Mouse (Mus musculus): Measurements from ENCODE around the gene Casr. TPM values are rescaled to one million over a fixed set of nuclear protein-coding genes. Genes with fewer than 3 reads are reported as not detected.

Casr gene
- polyA plus RNA-seq, 1 experiment from 2014 or later: 0.07 TPM

DNA sequence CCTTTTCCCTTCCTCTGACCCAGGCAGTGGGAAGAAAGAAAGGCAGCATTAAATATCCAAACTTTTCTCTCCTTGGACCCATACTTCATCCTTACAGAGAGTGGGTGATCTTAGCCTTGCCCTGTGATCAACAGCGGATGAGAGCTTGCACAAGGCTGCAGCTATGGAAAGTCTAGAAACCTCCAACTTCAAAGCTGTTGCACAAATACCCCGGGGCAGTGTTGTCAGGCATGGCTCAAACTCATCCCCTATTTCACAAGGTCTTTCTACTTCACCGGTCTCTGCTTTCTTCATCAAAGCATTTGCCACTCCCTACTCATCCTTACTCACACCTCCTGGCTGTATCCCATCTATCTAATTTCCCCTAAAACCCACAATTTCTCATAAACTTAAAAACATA lies 96.5 kb downstream of the Casr start:
- Histone ChIP-seq H3K4me1 (replicated peaks; ENCODE audit: control insufficient read depth, insufficient read depth, low read length) (no peaks in the 10 kb centered on the region), H3K4me2 (replicated peaks) (no peak overlapping the region), H3K9me3 (ENCODE audit: control insufficient read depth, low read length) (no peaks in the 10 kb centered on the region), H3K27ac (no peak overlapping the region), H3K9ac (no peak overlapping the region), H3K27me3 (ENCODE audit: control insufficient read depth, insufficient read depth, low read length) (no peaks in the 10 kb centered on the region), H3K36me3 (replicated peaks; ENCODE audit: control insufficient read depth, insufficient read depth) (no peaks in the 10 kb centered on the region), H3K4me3 (replicated peaks; ENCODE audit: low read length) (no peak overlapping the region)
- no peak for ATAC-seq (ENCODE audit: low FRiP score)
- DNase-seq (ENCODE audit: low spot score): no peak
- WGBS: 87% methylated on average over 3 of the region's 3 CpGs

DNA sequence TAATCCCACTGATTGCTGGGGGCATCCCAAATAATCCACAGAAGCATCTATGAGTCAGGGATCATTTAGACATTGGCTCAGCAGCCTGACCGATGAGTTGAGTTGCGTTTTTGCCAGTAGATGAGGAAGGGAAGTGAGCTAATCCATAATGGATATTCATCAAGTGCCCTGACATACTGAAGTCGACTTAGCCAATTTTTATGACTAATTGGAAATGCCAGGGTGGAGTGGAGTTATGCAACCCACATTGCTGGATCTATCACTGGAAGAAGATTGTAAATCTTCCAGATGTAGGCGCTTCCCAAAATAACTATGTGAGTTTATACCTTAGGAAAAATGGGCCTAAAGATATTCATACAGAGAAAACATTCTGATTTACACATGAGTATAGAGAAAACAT lies 97.9 kb downstream of the Casr start:
- Histone ChIP-seq H3K4me2 (replicated peaks) (no peak overlapping the region), H3K27me3 (ENCODE audit: control insufficient read depth, insufficient read depth, low read length) (no peaks in the 10 kb centered on the region), H3K4me1 (replicated peaks; ENCODE audit: control insufficient read depth, insufficient read depth, low read length) (no peaks in the 10 kb centered on the region), H3K36me3 (replicated peaks; ENCODE audit: control insufficient read depth, insufficient read depth) (no peaks in the 10 kb centered on the region), H3K27ac (no peak overlapping the region), H3K4me3 (replicated peaks; ENCODE audit: low read length) (no peak overlapping the region), H3K9me3 (ENCODE audit: control insufficient read depth, low read length) (no peaks in the 10 kb centered on the region), H3K9ac (no peak overlapping the region)
- ATAC-seq (ENCODE audit: low FRiP score) (no peak), DNase-seq (ENCODE audit: low spot score) (no peak)
- 91% methylated on average over 4 of the region's 4 CpGs for WGBS

GRCm38 (mm10) chr16:36460426-36460825 lies 101.5 kb downstream of the Casr start:
- Histone ChIP-seq H3K4me1 (replicated peaks; ENCODE audit: control insufficient read depth, insufficient read depth, low read length) (no peaks in the 10 kb centered on the region), H3K9ac (no peak overlapping the region), H3K4me2 (replicated peaks) (no peak overlapping the region), H3K27ac (no peak overlapping the region), H3K9me3 (ENCODE audit: control insufficient read depth, low read length) (no peaks in the 10 kb centered on the region), H3K4me3 (replicated peaks; ENCODE audit: low read length) (no peak overlapping the region), H3K36me3 (replicated peaks; ENCODE audit: control insufficient read depth, insufficient read depth) (no peaks in the 10 kb centered on the region), H3K27me3 (ENCODE audit: control insufficient read depth, insufficient read depth, low read length) (no peaks in the 10 kb centered on the region)
- 11% methylated on average over 2 of the region's 2 CpGs for WGBS
- DNase-seq (ENCODE audit: low spot score): no peak
- no peak for ATAC-seq (ENCODE audit: low FRiP score)

- 90% methylated on average over 4 of the region's 4 CpGs for WGBS
- H3K9ac ChIP-seq: no peak within 1 kb of the TSS
- H3K9me3 ChIP-seq (ENCODE audit: control insufficient read depth, low read length): no peaks in the 10 kb centered on the region
- H3K36me3 ChIP-seq (replicated peaks; ENCODE audit: control insufficient read depth, insufficient read depth): no peaks in the 10 kb centered on the region
- H3K4me2 ChIP-seq (replicated peaks): no peak within 1 kb of the TSS
- H3K4me1 ChIP-seq (replicated peaks; ENCODE audit: control insufficient read depth, insufficient read depth, low read length): no peaks in the 10 kb centered on the region
- DNase-seq (ENCODE audit: low spot score) (no peak), ATAC-seq (ENCODE audit: low FRiP score) (no peak)
- no peaks in the 10 kb centered on the region for H3K27me3 ChIP-seq (ENCODE audit: control insufficient read depth, insufficient read depth, low read length)
- no peak within 1 kb of the TSS for H3K27ac ChIP-seq
- H3K4me3 ChIP-seq (replicated peaks; ENCODE audit: low read length): no peak within 1 kb of the TSS
Measured at GRCm38 (mm10) chr16:36455342-36455802, 106.6 kb downstream of the Casr start, which contains the start of gene Stfa3. Gene Stfa3, minus strand, starts transcription at chr16:36455392.

Other genes starting within 250 kb of the Casr start
- not detected in 2 replicates for gene BC117090, start 227.8 kb downstream of the Casr start, polyA plus RNA-seq (2014; fragmentation: Nextera tagmentation; extraction: Ambion mirVana)
- 1.7 and 2.4 TPM in 2 replicates for gene BC100530, start 194.4 kb downstream of the Casr start, polyA plus RNA-seq (2014; fragmentation: Nextera tagmentation; extraction: Ambion mirVana)
- gene Stfa2, start 153.7 kb downstream of the Casr start, polyA plus RNA-seq (2014; fragmentation: Nextera tagmentation; extraction: Ambion mirVana): not detected in 2 replicates
- not detected in 2 replicates for gene Stfa3, start 106.7 kb downstream of the Casr start, polyA plus RNA-seq (2014; fragmentation: Nextera tagmentation; extraction: Ambion mirVana)
- 2.0 and 3.1 TPM in 2 replicates for gene Cd86, start 103.9 kb upstream of the Casr start, polyA plus RNA-seq (2014; fragmentation: Nextera tagmentation; extraction: Ambion mirVana)
- 0.19 and 0.48 TPM in 2 replicates for gene Ildr1, start 131.8 kb upstream of the Casr start, polyA plus RNA-seq (2014; fragmentation: Nextera tagmentation; extraction: Ambion mirVana)
- 14.9 and 16.3 TPM in 2 replicates for gene Slc15a2, start 222.8 kb upstream of the Casr start, polyA plus RNA-seq (2014; fragmentation: Nextera tagmentation; extraction: Ambion mirVana)

Data from hindbrain, embryonic 14.5 days (tissue).